Mouse (Mus musculus) midbrain, embryonic 13.5 days (tissue): ENCODE measurements around the gene Ankrd6. TPM values are rescaled to one million over a fixed set of nuclear protein-coding genes. Genes with fewer than 3 reads are reported as not detected.

Source experiments
- ATAC-seq: fragments of 200-750 bp; cut with Nextera tagmentation; 2 replicates; pipeline ENCODE4 v1.8.0; 2017; ENCODE audit warnings: mild to moderate bottlenecking, moderate TSS enrichment, moderate library complexity
- H3K27ac ChIP-seq: fragments of 300-500 bp; sonication (generic); 2 replicates; pipeline ENCODE4 v1.5.1; 2015; ENCODE audit warnings: inconsistent platforms, mild to moderate bottlenecking, moderate library complexity
- H3K27me3 ChIP-seq: fragments of 300-500 bp; sonication (generic); 2 replicates; pipeline ENCODE4 v1.6.1; 2015; ENCODE audit warnings: mild to moderate bottlenecking, inconsistent platforms
- H3K36me3 ChIP-seq: fragments of 300-500 bp; sonication (generic); 2 replicates; pipeline ENCODE4 v1.6.1; 2015; ENCODE audit warnings: mild to moderate bottlenecking, inconsistent platforms
- H3K4me1 ChIP-seq: fragments of 300-500 bp; sonication (generic); replicated peaks from 2 replicates; pipeline ENCODE4 v1.6.1; 2015; ENCODE audit warnings: inconsistent platforms
- H3K4me2 ChIP-seq: fragments of 300-500 bp; sonication (generic); replicated peaks from 2 replicates; pipeline ENCODE4 v1.6.1; 2015; ENCODE audit warnings: moderate library complexity, mild to moderate bottlenecking, inconsistent platforms
- H3K4me3 ChIP-seq: fragments of 300-500 bp; sonication (generic); replicated peaks from 2 replicates; pipeline ENCODE4 v1.5.1; 2015; ENCODE audit warnings: mild to moderate bottlenecking, inconsistent platforms
- H3K9ac ChIP-seq: fragments of 300-500 bp; sonication (generic); replicated peaks from 2 replicates; pipeline ENCODE4 v1.6.1; 2015; ENCODE audit warnings: mild to moderate bottlenecking, inconsistent platforms
- H3K9me3 ChIP-seq: fragments of 300-500 bp; sonication (generic); 2 replicates; pipeline ENCODE4 v1.6.1; 2016; ENCODE audit warnings: mild to moderate bottlenecking, inconsistent platforms
- WGBS: fragments of 180-500 bp; shearing (Covaris S2); methylation state at CpG from one replicate; pipeline ENCODE4 v1.1.7; 2015; 5-methylcytosine and 5-hydroxymethylcytosine counted together
- polyA plus RNA-seq: library from polyadenylated mRNA; unstranded; fragments of >200 nt; fragmentation: Nextera tagmentation; extraction: Ambion mirVana; gene quantifications from 2 replicates; pipeline ENCODE4 v1.2.1, GENCODE M21; 2015

Ankrd6 gene
- polyA plus RNA-seq, 1 experiment from 2014 or later = 30.4 TPM

- Histone ChIP-seq H3K36me3 (peaks cover 9% of the 10 kb centered on the region; the same call in 1 of the 2 replicates), H3K27ac (peak within 1 kb of the TSS; percentile 100), H3K27me3 (no peaks in the 10 kb centered on the region), H3K4me2 (peak within 1 kb of the TSS; percentile 70), H3K9ac (peak within 1 kb of the TSS; percentile 97), H3K9me3 (no peaks in the 10 kb centered on the region), H3K4me1 (peaks cover 12% of the 10 kb centered on the region), H3K4me3 (peak within 1 kb of the TSS; percentile 81)
- WGBS = under 1% methylated on average over 53 of the region's 53 CpGs
- peak; percentile 95 for ATAC-seq
Observed at GRCm38 (mm10) chr4:32799966-32800576, 150.6 kb downstream of the Ankrd6 start, which contains the start of gene Lyrm2. Gene Lyrm2 (plus strand): TSS chr4:32800253.

DNA sequence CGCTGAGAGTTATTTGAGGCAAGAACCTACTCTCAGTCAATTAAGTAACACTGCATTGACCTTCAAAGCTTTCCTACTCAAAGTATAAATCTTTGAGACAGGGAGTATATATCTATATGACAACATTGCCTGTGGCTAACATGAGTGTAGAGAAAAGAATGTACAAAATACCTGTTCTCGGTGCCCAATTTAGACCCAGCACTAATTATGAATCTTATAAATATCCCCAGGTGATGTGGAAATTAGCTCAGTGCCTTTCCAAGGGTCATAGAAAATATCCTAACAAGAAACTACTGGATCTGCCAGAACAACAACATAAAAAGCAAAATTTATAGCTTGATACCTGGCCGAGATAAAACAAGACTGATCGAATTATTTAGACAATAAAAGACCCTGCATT is 151.7 kb downstream of the Ankrd6 start:
- Histone ChIP-seq H3K4me3 (no peak overlapping the region), H3K36me3 (peaks cover 6% of the 10 kb centered on the region; the same call in 1 of the 2 replicates), H3K4me1 (peaks cover 12% of the 10 kb centered on the region), H3K9me3 (no peaks in the 10 kb centered on the region), H3K27ac (no peak overlapping the region), H3K4me2 (no peak overlapping the region), H3K27me3 (no peaks in the 10 kb centered on the region), H3K9ac (no peak overlapping the region)
- no peak for ATAC-seq
- 97% methylated on average over 4 of the region's 4 CpGs for WGBS

GRCm38 (mm10) chr4:32789020-32789419 is 161.6 kb downstream of the Ankrd6 start:
- ATAC-seq = no peak
- WGBS = 93% methylated on average over 4 of the region's 4 CpGs

GRCm38 (mm10) chr4:32787110-32787509 is 163.5 kb downstream of the Ankrd6 start:
- Histone ChIP-seq H3K9ac (no peak overlapping the region), H3K4me1 (no peaks in the 10 kb centered on the region), H3K9me3 (no peaks in the 10 kb centered on the region), H3K27ac (no peak overlapping the region), H3K4me3 (no peak overlapping the region), H3K27me3 (no peaks in the 10 kb centered on the region), H3K4me2 (no peak overlapping the region), H3K36me3 (no peaks in the 10 kb centered on the region; the same call in 1 of the 2 replicates)
- no peak for ATAC-seq
- WGBS = 95% methylated on average over 1 of the region's 1 CpGs

More at GRCm38 (mm10) chr4:32789020-32789419, 161.6 kb downstream of the Ankrd6 start:
- H3K27me3 ChIP-seq = no peaks in the 10 kb centered on the region
- no peak overlapping the region for H3K4me2 ChIP-seq
- H3K4me1 ChIP-seq = no peaks in the 10 kb centered on the region
- no peak overlapping the region for H3K9ac ChIP-seq
- no peaks in the 10 kb centered on the region for H3K9me3 ChIP-seq
- no peaks in the 10 kb centered on the region; the same call in 1 of the 2 replicates for H3K36me3 ChIP-seq
- H3K4me3 ChIP-seq = no peak overlapping the region
- H3K27ac ChIP-seq = no peak overlapping the region

GRCm38 (mm10) chr4:32779996-32780395 is 170.6 kb downstream of the Ankrd6 start:
- H3K4me2 ChIP-seq = no peak overlapping the region
- no peaks in the 10 kb centered on the region for H3K4me1 ChIP-seq
- no peak overlapping the region for H3K27ac ChIP-seq
- H3K4me3 ChIP-seq = no peak overlapping the region
- H3K9ac ChIP-seq = no peak overlapping the region
- WGBS = 93% methylated on average over 4 of the region's 4 CpGs
- no peaks in the 10 kb centered on the region for H3K9me3 ChIP-seq
- ATAC-seq = no peak
- H3K36me3 ChIP-seq = peaks cover 37% of the 10 kb centered on the region
- no peaks in the 10 kb centered on the region for H3K27me3 ChIP-seq

GRCm38 (mm10) chr4:32770284-32770810 is 180.3 kb downstream of the Ankrd6 start:
- H3K36me3 ChIP-seq = peaks cover 82% of the 10 kb centered on the region
- 96% methylated on average over 7 of the region's 7 CpGs for WGBS
- ATAC-seq = no peak
- no peaks in the 10 kb centered on the region for H3K4me1 ChIP-seq
- no peaks in the 10 kb centered on the region for H3K27me3 ChIP-seq
- no peak overlapping the region for H3K4me3 ChIP-seq
- no peak overlapping the region for H3K4me2 ChIP-seq
- H3K27ac ChIP-seq = no peak overlapping the region
- H3K9ac ChIP-seq = no peak overlapping the region
- no peaks in the 10 kb centered on the region for H3K9me3 ChIP-seq

DNA sequence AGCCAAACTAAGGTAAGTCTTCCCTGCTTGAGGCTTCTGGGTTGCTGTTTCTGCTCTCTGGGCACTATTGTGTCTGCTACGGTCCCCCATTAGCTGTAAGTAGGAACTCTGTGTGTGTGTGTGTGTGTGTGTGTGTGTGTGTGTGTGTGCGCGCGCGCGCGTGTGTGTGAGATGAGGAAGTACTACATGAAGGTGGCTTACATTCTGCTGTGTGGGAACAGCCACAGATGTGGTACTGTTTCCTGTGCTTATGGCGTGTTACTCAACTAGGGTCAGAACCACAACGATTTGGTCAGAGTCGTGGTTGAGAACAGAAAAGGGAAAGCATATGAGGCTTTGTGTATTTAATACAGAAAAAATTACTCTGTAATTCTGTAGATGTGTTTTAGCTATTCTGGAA is 182.6 kb downstream of the Ankrd6 start:
- H3K36me3 ChIP-seq = peaks cover 76% of the 10 kb centered on the region

GRCm38 (mm10) chr4:32767471-32767870 is 183.2 kb downstream of the Ankrd6 start:
- Histone ChIP-seq H3K4me3 (no peak overlapping the region), H3K9me3 (no peaks in the 10 kb centered on the region), H3K27ac (no peak overlapping the region), H3K4me1 (no peaks in the 10 kb centered on the region), H3K27me3 (no peaks in the 10 kb centered on the region), H3K9ac (no peak overlapping the region), H3K4me2 (no peak overlapping the region), H3K36me3 (peaks cover 76% of the 10 kb centered on the region)
- ATAC-seq = no peak
- WGBS = 77% methylated on average over 7 of the region's 7 CpGs

More for the DNA sequence above, 182.6 kb downstream of the Ankrd6 start:
- H3K27ac ChIP-seq = no peak overlapping the region
- no peak for ATAC-seq
- H3K4me1 ChIP-seq = no peaks in the 10 kb centered on the region
- no peak overlapping the region for H3K4me2 ChIP-seq
- H3K4me3 ChIP-seq = no peak overlapping the region
- H3K9me3 ChIP-seq = no peaks in the 10 kb centered on the region
- WGBS = 96% methylated on average over 10 of the region's 10 CpGs
- no peak overlapping the region for H3K9ac ChIP-seq
- no peaks in the 10 kb centered on the region for H3K27me3 ChIP-seq

DNA sequence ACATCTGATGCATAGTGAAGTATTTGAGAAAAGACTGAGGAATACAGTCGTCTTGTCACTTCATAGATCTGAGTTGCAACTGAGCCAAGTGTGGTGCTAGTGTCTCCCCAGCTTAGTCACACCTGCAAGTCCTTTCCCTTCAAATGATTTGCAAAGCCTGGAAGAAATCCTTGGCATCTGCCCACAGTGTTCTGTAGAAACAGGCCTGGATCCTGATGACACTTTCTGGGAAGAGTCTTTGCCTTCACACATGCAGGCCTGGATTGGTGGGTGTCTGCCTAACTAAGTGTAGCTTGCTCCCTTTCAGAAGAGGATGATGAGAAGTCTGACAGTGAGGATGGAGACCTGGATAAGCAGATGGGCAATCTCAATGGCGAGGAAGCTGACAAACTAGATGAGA is 193.2 kb downstream of the Ankrd6 start:
- Histone ChIP-seq H3K36me3 (peaks cover 76% of the 10 kb centered on the region), H3K4me2 (no peak overlapping the region), H3K4me1 (no peaks in the 10 kb centered on the region), H3K27ac (no peak overlapping the region), H3K27me3 (no peaks in the 10 kb centered on the region), H3K4me3 (no peak overlapping the region), H3K9me3 (no peaks in the 10 kb centered on the region), H3K9ac (no peak overlapping the region)
- WGBS = 84% methylated on average over 2 of the region's 2 CpGs
- no peak for ATAC-seq

Other genes starting within 250 kb of the Ankrd6 start
- gene Lyrm2, start 150.6 kb downstream of the Ankrd6 start, polyA plus RNA-seq = 178 and 192 TPM in 2 replicates
- gene Rragd, start 32.2 kb upstream of the Ankrd6 start, polyA plus RNA-seq = 32.2 and 32.3 TPM in 2 replicates
- gene Ube2j1, start 80.6 kb upstream of the Ankrd6 start, polyA plus RNA-seq = 49.0 and 51.1 TPM in 2 replicates
- gene Gabrr2, start 112.2 kb upstream of the Ankrd6 start, polyA plus RNA-seq = 0.44 and 0.54 TPM in 2 replicates
- 0.14 and 0.63 TPM in 2 replicates for gene Gabrr1, start 181.7 kb upstream of the Ankrd6 start, polyA plus RNA-seq
- gene Pm20d2, start 238.9 kb upstream of the Ankrd6 start, polyA plus RNA-seq = 1.2 and 1.7 TPM in 2 replicates